Mouse (Mus musculus) right cerebral cortex, adult 2 months (tissue): ENCODE data around the gene H2al1e.
"Not testable (repeated sequence)": the region's sequence is repeated elsewhere in the genome, so short reads cannot be mapped to it uniquely, and the experiment has no call there.

Experiments used
- DNase-seq, 2 experiments: peaks; one replicate each; pipeline ENCODE4 v3.0.0; 2021 to 2022; ENCODE audit warnings: low spot score in 2 of 2

The H2al1e gene

DNA sequence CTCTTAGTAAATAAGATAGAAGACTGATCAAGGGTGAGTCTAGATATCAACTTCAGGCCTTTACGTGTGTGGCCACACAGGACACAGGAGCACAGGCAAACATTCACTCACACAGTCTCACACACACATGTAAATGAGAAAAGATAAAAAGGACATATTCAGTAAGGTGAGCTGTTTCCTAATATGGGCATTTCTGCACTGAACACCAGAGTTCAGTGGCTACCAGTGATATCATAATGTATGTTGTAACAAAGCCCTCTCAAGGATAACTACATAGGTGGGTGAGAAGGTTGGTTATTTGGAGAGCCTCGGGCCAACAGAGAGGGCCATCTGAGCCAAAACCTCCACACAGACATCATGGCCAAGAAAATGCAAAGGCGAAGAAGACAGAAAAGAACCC, at the start of gene H2al1e:
Gene H2al1e, plus strand, starts transcription at position 301 of the 400 bp plus-strand sequence.
- not testable (repeated sequence) for DNase-seq

DNA sequence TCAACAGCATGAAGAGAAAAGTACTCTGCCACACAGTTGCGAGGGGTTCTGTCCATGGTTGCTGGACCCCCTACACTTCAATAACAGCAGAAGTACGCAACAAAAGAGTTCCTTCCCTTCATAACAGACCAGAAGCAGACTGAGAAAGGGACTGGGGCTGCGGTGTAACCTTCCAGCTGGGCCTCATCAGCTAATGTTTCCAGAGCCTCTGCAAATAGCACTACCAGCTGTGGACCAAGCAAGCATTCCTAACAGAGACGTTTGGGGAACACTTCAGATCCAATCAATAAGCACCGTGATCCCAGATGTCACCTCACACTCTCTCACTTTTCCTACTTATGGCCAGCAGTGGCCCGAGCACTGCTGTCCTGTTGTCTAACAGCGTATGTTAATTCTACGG, 46.8 kb upstream of the H2al1e start:
- DNase-seq: no peak

DNA sequence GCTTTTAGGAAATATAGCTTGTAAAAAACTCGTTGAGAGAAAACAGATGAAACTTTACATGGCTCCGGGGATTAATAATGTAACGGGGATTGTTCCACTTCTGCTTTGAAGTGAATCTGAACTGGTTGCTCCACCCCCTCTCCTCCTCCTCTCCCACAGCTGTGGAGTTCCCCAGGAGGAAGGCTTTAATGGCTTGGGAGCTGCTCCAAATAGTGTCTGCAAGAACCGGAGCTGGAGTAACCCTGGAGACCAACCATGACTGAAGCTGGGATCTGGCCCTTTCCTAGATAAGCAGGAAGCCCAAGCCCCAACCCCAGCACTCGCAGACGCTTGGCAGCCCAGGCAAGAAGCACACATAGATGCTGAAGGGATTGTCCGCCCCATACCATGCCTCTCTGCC, 43.9 kb upstream of the H2al1e start:
- peak in 1 of 2 experiments; percentile 9 for DNase-seq

DNA sequence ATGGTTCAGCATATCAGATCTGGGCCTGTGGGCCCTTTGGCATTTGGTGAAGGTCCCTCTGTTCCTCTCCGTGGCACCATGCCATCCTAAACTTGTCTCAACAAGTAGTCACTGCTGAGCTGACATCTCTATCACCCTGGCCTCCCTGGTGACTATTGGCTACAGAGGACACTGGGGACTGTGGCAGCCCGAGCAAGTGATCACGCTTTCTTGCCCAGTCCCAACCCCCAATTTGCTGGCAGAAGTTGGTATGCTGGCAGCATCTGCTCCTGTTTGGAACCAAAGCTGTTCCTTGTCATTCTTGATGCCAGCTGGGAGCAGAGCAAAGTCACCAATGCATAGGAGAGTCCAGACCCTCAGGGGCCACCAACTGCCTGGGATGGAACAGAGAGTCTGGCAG, 42.7 kb upstream of the H2al1e start:
- no peak for DNase-seq

DNA sequence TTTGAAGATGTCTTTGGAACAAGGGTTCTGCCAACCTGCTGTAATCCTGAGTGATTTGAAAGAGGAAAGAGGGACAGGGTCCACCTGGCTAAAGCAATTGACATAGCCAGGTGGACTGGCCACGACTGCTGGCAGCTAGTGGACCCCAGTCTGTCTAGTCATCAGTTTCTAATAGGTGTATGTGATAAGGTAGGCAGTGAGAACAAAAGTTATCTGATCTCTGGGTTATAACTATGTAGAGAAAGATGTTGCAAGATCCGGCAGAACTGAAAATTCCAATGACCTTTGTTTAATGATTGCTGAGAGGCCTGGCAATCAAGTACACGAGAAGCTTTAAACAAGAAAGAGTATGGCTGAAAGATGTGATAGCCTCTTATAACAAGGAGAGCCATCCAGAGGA, 38.5 kb upstream of the H2al1e start:
- no peak for DNase-seq

DNA sequence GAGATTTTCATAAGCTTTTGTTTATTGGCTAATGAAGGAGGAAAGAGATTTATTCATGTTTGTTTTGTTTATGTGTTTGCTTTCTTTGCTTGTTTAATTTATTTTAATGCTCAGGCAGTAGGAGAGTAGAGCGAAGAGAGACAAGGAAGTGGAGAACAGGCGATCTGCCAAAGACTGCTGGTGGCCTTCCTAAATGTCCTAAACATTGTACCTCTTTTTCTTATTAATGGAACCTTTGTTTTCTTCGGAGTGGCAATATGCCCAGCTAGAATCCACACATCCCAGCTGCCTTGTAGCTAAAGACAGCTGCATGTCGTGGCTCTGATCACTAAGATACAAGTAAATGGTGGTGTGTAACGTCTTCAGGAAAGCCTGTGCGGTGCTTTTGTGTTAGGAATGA, 34.7 kb upstream of the H2al1e start:
- DNase-seq: no peak

DNA sequence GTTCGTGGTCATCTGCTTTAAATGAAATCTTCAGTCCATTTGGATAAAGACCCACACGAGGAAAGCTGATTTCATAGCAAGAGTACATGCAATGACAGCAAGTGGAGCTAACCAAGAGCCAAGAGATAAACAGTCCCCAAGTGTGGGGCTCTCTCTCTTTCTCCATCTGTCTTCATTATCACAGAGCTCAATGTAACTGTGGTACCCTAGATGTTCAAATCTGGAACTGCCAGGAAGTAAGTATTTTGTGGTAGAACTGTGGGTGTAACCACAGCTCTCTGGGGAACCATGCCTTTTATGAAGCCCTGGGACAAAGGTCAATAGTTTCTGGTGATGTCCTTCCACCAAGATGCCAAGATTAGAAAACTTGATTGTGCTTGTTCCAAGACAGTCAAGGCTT, 31.0 kb upstream of the H2al1e start:
- no peak for DNase-seq

DNA sequence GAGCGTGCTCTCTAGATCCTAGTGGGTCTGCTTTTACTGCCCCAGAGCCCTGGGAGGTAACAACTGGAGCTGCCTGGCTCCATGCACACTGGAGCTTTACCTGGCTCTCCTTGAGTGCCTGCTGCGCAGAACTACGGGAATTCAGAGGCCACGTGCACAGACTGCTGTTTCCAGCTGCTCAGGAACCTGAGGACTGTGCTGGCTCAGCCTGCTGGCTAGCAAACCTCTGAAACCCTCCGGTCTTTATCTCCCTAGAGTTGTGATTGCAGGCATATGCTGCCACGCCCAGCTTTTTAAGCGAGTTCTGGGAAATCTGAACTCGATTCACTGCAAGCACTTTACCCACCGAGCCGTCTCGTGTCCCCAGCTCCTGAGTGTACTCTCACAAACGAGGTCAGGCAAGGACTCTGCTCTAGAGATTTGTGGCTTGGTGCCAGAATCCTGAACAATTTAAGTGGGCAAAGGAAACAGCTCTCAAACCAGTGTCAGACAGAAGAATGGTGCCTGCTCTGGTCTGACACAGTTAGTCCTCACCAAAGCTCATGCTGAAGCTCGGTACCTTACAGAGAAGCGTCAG, 23.3 kb upstream of the H2al1e start:
- no peak for DNase-seq

DNA sequence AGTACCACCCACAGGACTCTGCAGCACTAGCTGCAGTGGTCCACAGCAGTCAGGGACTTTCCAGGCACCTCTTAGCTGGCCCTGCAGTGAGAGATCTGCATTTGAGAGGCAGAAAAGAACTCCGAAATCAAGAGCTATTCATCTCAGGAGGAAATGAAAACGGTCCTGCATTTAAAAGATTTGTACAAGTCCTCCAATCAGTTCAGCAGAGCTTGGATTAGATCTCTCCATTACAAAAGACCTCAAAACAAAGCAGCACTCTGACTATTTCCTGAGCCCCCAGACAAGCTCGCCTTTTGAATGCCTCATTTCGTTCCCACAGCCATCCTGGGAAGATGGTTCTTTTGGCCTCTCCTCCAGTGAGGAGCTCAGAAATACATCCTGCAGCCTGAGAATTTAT, 22.5 kb upstream of the H2al1e start:
- DNase-seq: no peak

DNA sequence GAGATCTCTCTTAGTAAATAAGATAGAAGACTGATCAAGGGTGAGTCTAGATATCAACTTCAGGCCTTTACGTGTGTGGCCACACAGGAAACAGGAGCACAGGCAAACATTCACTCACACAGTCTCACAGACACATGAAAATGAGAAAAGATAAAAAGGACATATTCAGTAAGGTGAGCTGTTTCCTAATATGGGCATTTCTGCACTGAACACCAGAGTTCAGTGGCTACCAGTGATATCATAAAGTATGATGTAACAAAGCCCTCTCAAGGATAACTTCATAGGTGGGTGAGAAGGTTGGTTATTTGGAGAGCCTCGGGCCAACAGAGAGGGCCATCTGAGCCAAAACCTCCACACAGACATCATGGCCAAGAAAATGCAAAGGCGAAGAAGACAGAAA, 12.8 kb upstream of the H2al1e start, which contains the start of gene H2al1a:
Gene H2al1a, plus strand, starts transcription at position 301 of the 400 bp plus-strand sequence.
- DNase-seq: not testable (repeated sequence)

DNA sequence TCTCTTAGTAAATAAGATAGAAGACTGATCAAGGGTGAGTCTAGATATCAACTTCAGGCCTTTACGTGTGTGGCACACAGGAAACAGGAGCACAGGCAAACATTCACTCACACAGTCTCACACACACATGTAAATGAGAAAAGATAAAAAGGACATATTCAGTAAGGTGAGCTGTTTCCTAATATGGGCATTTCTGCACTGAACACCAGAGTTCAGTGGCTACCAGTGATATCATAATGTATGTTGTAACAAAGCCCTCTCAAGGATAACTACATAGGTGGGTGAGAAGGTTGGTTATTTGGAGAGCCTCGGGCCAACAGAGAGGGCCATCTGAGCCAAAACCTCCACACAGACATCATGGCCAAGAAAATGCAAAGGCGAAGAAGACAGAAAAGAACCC, 9.6 kb upstream of the H2al1e start, which contains the start of gene H2al1b:
Gene H2al1b, plus strand, starts transcription at position 301 of the 400 bp plus-strand sequence.
- not testable (repeated sequence) for DNase-seq

DNA sequence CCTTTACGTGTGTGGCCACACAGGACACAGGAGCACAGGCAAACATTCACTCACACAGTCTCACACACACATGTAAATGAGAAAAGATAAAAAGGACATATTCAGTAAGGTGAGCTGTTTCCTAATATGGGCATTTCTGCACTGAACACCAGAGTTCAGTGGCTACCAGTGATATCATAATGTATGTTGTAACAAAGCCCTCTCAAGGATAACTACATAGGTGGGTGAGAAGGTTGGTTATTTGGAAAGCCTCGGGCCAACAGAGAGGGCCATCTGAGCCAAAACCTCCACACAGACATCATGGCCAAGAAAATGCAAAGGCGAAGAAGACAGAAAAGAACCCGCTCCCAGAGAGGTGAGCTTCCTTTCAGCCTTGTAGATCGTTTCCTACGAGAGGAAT, 6.4 kb upstream of the H2al1e start, which contains the start of gene H2al1c:
Gene H2al1c, plus strand, starts transcription at position 301 of the 400 bp plus-strand sequence.
- not testable (repeated sequence) for DNase-seq

DNA sequence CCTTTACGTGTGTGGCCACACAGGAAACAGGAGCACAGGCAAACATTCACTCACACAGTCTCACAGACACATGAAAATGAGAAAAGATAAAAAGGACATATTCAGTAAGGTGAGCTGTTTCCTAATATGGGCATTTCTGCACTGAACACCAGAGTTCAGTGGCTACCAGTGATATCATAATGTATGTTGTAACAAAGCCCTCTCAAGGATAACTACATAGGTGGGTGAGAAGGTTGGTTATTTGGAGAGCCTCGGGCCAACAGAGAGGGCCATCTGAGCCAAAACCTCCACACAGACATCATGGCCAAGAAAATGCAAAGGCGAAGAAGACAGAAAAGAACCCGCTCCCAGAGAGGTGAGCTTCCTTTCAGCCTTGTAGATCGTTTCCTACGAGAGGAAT, 3.2 kb upstream of the H2al1e start, which contains the start of gene H2al1d:
Gene H2al1d, plus strand, starts transcription at position 301 of the 400 bp plus-strand sequence.
- not testable (repeated sequence) for DNase-seq

DNA sequence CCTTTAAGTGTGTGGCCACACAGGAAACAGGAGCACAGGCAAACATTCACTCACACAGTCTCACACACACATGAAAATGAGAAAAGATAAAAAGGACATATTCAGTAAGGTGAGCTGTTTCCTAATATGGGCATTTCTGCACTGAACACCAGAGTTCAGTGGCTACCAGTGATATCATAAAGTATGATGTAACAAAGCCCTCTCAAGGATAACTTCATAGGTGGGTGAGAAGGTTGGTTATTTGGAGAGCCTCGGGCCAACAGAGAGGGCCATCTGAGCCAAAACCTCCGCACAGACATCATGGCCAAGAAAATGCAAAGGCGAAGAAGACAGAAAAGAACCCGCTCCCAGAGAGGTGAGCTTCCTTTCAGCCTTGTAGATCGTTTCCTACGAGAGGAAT, 3.1 kb downstream of the H2al1e start, which contains the start of gene H2al1f:
Gene H2al1f, plus strand, starts transcription at position 301 of the 400 bp plus-strand sequence.
- not testable (repeated sequence) for DNase-seq

DNA sequence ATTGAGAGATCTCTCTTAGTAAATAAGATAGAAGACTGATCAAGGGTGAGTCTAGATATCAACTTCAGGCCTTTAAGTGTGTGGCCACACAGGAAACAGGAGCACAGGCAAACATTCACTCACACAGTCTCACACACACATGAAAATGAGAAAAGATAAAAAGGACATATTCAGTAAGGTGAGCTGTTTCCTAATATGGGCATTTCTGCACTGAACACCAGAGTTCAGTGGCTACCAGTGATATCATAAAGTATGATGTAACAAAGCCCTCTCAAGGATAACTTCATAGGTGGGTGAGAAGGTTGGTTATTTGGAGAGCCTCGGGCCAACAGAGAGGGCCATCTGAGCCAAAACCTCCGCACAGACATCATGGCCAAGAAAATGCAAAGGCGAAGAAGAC, 6.2 kb downstream of the H2al1e start, which contains the start of gene H2al1g:
Gene H2al1g, plus strand, starts transcription at position 301 of the 400 bp plus-strand sequence.
- DNase-seq: not testable (repeated sequence)

DNA sequence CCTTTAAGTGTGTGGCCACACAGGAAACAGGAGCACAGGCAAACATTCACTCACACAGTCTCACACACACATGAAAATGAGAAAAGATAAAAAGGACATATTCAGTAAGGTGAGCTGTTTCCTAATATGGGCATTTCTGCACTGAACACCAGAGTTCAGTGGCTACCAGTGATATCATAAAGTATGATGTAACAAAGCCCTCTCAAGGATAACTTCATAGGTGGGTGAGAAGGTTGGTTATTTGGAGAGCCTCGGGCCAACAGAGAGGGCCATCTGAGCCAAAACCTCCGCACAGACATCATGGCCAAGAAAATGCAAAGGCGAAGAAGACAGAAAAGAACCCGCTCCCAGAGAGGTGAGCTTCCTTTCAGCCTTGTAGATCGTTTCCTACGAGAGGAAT, 9.5 kb downstream of the H2al1e start, which contains the start of gene H2al1h:
Gene H2al1h, plus strand, starts transcription at position 301 of the 400 bp plus-strand sequence.
- not testable (repeated sequence) for DNase-seq

DNA sequence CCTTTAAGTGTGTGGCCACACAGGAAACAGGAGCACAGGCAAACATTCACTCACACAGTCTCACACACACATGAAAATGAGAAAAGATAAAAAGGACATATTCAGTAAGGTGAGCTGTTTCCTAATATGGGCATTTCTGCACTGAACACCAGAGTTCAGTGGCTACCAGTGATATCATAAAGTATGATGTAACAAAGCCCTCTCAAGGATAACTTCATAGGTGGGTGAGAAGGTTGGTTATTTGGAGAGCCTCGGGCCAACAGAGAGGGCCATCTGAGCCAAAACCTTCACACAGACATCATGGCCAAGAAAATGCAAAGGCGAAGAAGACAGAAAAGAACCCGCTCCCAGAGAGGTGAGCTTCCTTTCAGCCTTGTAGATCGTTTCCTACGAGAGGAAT, 12.6 kb downstream of the H2al1e start, which contains the start of gene H2al1i:
Gene H2al1i, plus strand, starts transcription at position 301 of the 400 bp plus-strand sequence.
- not testable (repeated sequence) for DNase-seq

DNA sequence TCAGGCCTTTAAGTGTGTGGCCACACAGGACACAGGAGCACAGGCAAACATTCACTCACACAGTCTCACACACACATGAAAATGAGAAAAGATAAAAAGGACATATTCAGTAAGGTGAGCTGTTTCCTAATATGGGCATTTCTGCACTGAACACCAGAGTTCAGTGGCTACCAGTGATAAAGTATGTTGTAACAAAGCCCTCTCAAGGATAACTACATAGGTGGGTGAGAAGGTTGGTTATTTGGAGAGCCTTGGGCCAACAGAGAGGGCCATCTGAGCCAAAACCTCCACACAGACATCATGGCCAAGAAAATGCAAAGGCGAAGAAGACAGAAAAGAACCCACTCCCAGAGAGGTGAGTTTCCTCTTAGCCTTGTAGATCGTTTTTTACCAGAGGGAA, 15.8 kb downstream of the H2al1e start, which contains the start of gene H2al1j:
Gene H2al1j, plus strand, starts transcription at position 301 of the 400 bp plus-strand sequence.
- DNase-seq: not testable (repeated sequence)

DNA sequence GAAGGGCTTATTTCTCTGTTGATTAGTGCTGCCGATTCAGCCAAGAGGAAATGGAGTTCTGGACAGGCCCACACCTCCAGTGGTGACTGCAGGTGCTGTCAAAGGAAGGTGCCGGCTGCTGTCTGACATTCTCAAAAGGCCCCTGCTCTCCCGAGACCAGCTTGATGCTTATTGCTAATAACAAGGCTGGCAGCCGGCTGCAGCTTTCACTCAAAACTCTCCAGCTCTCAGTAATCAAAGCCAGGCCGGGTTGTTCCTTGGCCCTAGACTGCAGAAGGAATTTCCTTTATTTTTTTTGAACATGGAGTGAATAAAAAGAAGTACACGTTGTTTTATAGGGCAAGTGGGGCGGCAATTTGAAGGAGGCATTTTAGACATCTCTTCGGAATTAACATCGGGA, 34.0 kb downstream of the H2al1e start:
- DNase-seq: no peak

DNA sequence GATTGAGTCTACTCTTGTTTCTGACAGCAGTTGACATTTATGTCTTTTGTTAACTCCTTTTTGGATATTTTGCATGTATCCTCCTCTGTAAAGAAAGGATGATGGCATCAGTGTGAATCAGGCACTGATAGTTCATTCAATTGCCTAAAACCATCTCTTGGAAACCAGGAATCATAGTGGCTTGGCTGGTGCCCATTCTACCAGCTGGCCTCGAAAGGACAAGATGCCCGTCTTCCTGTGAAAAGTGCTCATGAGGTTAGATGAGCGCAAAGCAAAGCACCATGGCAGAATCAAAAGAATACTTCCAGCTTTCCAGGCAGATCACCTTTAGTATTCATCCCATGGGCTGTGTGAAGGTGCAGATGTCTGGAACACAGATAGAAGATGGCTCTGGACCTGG, 35.0 kb downstream of the H2al1e start:
- no peak for DNase-seq

DNA sequence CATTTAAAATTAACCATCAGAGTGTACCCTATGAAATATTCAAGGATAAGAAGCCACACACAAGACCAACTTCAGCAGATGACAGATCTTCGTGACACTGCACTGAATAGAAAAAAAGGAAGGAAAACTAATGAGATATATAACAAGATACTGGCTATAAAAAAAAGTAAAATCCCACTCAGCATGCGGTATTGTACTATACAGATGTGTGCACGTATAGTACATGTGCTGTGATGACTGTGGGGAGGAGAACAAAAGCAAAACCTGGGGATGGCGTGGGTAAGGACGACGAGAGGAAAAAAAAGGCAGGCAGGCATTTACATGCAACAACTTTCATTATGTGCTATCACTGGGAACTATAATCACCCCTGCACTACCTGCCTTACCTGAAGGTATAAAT, 49.1 kb downstream of the H2al1e start:
- no peak for DNase-seq

DNA sequence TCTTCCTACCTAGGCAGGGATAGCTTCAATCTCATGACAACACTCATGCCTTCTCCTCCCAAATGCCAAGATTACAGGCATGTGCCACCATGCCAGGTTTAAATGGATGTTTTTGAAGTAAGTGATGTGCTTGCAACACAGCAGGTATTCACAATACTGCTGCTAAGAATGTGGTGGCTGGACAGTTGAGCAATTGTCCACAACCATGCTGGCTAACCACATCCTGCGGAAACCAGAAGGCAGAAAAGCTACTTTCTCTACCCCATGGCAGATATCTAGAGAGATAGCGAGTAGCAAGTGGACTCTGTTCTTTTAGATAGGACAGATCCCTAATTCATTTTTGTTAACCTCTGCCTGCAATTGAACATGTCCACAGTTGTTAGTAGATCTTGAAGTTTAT, 49.5 kb downstream of the H2al1e start:
- DNase-seq: no peak
